Mouse (Mus musculus): ENCODE results near the gene Timm13. TPM values are rescaled to one million over a fixed set of nuclear protein-coding genes. Genes with fewer than 3 reads are reported as not detected.

Gene Timm13
- polyA plus RNA-seq, 1 experiment from 2014 or later: 338 TPM

DNA sequence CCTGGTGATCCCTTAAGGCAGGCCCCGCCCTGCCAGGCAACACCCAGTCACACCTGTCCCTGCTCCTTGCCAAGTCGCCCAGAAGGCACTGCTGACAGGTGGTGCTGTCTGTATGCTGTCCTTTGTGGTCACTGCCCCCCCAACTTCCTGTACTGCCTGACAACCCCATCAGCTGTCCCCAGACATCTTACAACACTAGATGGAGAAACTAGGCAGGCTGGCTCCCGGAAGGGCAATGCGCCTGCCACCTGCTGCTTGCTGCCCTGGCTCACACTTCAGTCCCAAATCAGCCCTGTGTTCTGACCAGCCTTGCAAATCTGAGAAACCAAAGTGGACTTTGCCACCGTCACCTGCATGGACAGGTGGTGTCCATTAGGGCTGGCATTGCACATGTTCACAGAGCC lies 13.5 kb upstream of the Timm13 start:
- Histone ChIP-seq H3K4me2 (ENCODE audit: low read length) (no peak overlapping the region), H3K4me3 (ENCODE audit: control insufficient read depth in 1 of 2, insufficient read depth in 1 of 2, low read depth in 1 of 2, low read length in 2 of 2) (no peak overlapping the region), H3K36me3 (ENCODE audit: control insufficient read depth, insufficient read depth, low read length) (peaks cover 38% of the 10 kb centered on the region), H3K27ac (replicated peaks in 1 of 2; ENCODE audit: control insufficient read depth in 1 of 2, insufficient read depth in 1 of 2, low read depth in 2 of 2, low read length in 2 of 2) (no peak overlapping the region), H3K9me3 (ENCODE audit: control insufficient read depth, low read length) (no peaks in the 10 kb centered on the region), H3K4me1 (ENCODE audit: control insufficient read depth in 2 of 2, insufficient read depth in 2 of 2, low read length in 2 of 2) (peaks cover 2 to 15% of the 10 kb centered on the region in 2 experiments), H3K27me3 (ENCODE audit: control insufficient read depth, insufficient read depth, low read length) (no peaks in the 10 kb centered on the region), H3K9ac (ENCODE audit: low read length) (no peak overlapping the region)
- WGBS: 88% methylated on average over 5 of the region's 5 CpGs
- no peak for ATAC-seq (ENCODE audit: insufficient number of reproducible peaks, insufficient read depth, low FRiP score, low read depth)

- Histone ChIP-seq H3K9ac (ENCODE audit: low read length) (no peak overlapping the region), H3K36me3 (ENCODE audit: control insufficient read depth, insufficient read depth, low read length) (peaks cover 46% of the 10 kb centered on the region), H3K4me1 (ENCODE audit: control insufficient read depth in 2 of 2, insufficient read depth in 2 of 2, low read length in 2 of 2) (peaks cover 2 to 15% of the 10 kb centered on the region in 2 experiments), H3K4me2 (ENCODE audit: low read length) (no peak overlapping the region), H3K9me3 (ENCODE audit: control insufficient read depth, low read length) (no peaks in the 10 kb centered on the region), H3K27ac (replicated peaks in 1 of 2; ENCODE audit: control insufficient read depth in 1 of 2, insufficient read depth in 1 of 2, low read depth in 2 of 2, low read length in 2 of 2) (no peak overlapping the region), H3K27me3 (ENCODE audit: control insufficient read depth, insufficient read depth, low read length) (no peaks in the 10 kb centered on the region), H3K4me3 (ENCODE audit: control insufficient read depth in 1 of 2, insufficient read depth in 1 of 2, low read depth in 1 of 2, low read length in 2 of 2) (no peak overlapping the region)
- 79% methylated on average over 7 of the region's 8 CpGs for WGBS
- no peak for ATAC-seq (ENCODE audit: insufficient number of reproducible peaks, insufficient read depth, low FRiP score, low read depth)
Observed at GRCm38 (mm10) chr10:80913364-80914011, 12.7 kb upstream of the Timm13 start.

DNA sequence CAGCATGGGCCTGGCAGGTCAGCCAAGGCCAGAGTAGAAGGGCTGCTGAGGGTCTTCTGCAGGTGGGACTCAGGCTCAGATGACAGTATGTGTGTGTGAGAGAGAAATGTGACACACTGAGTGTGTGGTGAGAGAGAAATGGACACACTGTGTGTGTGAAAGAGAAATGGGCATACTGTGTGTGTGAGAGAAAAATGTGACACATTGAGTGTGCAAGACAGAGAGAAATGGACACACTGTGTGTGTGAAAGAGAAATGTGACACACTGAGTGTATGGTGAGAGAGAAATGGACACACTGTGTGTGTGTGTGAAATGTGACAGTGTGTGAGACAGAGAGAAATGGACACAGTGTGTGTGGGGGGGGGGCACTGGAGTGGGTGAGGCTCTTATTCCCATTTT lies 11.1 kb upstream of the Timm13 start:
- H3K9ac ChIP-seq (ENCODE audit: low read length): no peak overlapping the region
- no peaks in the 10 kb centered on the region for H3K9me3 ChIP-seq (ENCODE audit: control insufficient read depth, low read length)
- H3K4me3 ChIP-seq (ENCODE audit: control insufficient read depth in 1 of 2, insufficient read depth in 1 of 2, low read depth in 1 of 2, low read length in 2 of 2): no peak overlapping the region
- no peaks in the 10 kb centered on the region for H3K27me3 ChIP-seq (ENCODE audit: control insufficient read depth, insufficient read depth, low read length)
- ATAC-seq (ENCODE audit: insufficient number of reproducible peaks, insufficient read depth, low FRiP score, low read depth): no peak
- H3K4me1 ChIP-seq (ENCODE audit: control insufficient read depth in 2 of 2, insufficient read depth in 2 of 2, low read length in 2 of 2): peaks cover 0 to 9% of the 10 kb centered on the region in 2 experiments; a peak in 1 of 4 replicates
- no peak overlapping the region for H3K27ac ChIP-seq (replicated peaks in 1 of 2; ENCODE audit: control insufficient read depth in 1 of 2, insufficient read depth in 1 of 2, low read depth in 2 of 2, low read length in 2 of 2)
- no peak overlapping the region for H3K4me2 ChIP-seq (ENCODE audit: low read length)
- H3K36me3 ChIP-seq (ENCODE audit: control insufficient read depth, insufficient read depth, low read length): peaks cover 61% of the 10 kb centered on the region

- ATAC-seq (ENCODE audit: insufficient number of reproducible peaks, insufficient read depth, low FRiP score, low read depth): no peak
Observed at GRCm38 (mm10) chr10:80911354-80911753, 10.6 kb upstream of the Timm13 start.

DNA sequence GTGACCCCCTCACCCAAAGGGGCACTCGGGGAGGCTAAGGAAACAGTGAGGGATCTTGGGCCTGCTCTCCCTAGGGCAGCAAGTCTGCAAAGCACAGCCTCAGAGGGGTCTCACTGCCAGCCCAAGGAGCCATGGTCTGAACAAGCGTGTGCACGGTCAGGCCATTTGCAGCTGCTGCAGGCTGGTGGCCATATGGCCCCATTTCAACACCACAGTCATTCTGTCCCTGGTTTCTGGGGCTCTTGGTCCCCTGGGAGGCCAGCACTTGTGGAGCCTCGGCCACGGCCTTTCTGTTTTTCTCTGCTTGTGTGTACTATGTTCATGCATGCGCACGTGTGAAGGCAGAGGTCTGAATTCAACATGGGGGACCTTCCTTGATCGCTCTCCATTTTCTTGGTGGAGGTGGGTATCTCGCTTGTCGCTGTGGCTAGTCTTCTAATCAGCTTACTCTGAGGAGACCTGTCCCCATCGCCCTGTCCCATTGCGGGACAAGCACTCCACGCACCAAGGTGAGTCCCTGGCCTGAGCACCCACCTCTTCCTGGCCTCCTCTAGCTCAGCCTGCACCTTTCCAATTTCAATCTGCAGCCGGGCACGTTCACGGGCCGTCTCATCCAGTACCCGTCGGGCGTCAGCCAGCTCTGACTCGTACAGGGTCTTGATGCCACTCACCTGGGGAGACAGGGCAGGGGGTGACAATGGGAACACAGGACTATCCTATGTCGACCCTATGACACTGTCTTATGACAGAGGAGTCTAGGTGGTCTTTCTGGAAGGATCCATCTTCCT lies 8.8 kb upstream of the Timm13 start:
- Histone ChIP-seq H3K4me1 (ENCODE audit: control insufficient read depth in 2 of 2, insufficient read depth in 2 of 2, low read length in 2 of 2) (no peaks in the 10 kb centered on the region), H3K9ac (ENCODE audit: low read length) (no peak overlapping the region), H3K36me3 (ENCODE audit: control insufficient read depth, insufficient read depth, low read length) (peaks cover 81% of the 10 kb centered on the region), H3K27ac (replicated peaks in 1 of 2; ENCODE audit: control insufficient read depth in 1 of 2, insufficient read depth in 1 of 2, low read depth in 2 of 2, low read length in 2 of 2) (no peak overlapping the region), H3K27me3 (ENCODE audit: control insufficient read depth, insufficient read depth, low read length) (no peaks in the 10 kb centered on the region), H3K9me3 (ENCODE audit: control insufficient read depth, low read length) (no peaks in the 10 kb centered on the region), H3K4me3 (ENCODE audit: control insufficient read depth in 1 of 2, insufficient read depth in 1 of 2, low read depth in 1 of 2, low read length in 2 of 2) (no peak overlapping the region), H3K4me2 (ENCODE audit: low read length) (no peak overlapping the region)
- WGBS: 95% methylated on average over 22 of the region's 22 CpGs
- no peak for ATAC-seq (ENCODE audit: insufficient number of reproducible peaks, insufficient read depth, low FRiP score, low read depth)

More at GRCm38 (mm10) chr10:80911354-80911753, 10.6 kb upstream of the Timm13 start:
- peaks cover 63% of the 10 kb centered on the region for H3K36me3 ChIP-seq (ENCODE audit: control insufficient read depth, insufficient read depth, low read length)
- H3K27me3 ChIP-seq (ENCODE audit: control insufficient read depth, insufficient read depth, low read length): no peaks in the 10 kb centered on the region
- H3K4me1 ChIP-seq (ENCODE audit: control insufficient read depth in 2 of 2, insufficient read depth in 2 of 2, low read length in 2 of 2): peaks cover 0 to 7% of the 10 kb centered on the region in 2 experiments; a peak in 1 of 4 replicates
- H3K4me3 ChIP-seq (ENCODE audit: control insufficient read depth in 1 of 2, insufficient read depth in 1 of 2, low read depth in 1 of 2, low read length in 2 of 2): no peak overlapping the region
- H3K27ac ChIP-seq (replicated peaks in 1 of 2; ENCODE audit: control insufficient read depth in 1 of 2, insufficient read depth in 1 of 2, low read depth in 2 of 2, low read length in 2 of 2): no peak overlapping the region
- no peaks in the 10 kb centered on the region for H3K9me3 ChIP-seq (ENCODE audit: control insufficient read depth, low read length)
- H3K4me2 ChIP-seq (ENCODE audit: low read length): no peak overlapping the region
- H3K9ac ChIP-seq (ENCODE audit: low read length): no peak overlapping the region
- 86% methylated on average over 4 of the region's 4 CpGs for WGBS

DNA sequence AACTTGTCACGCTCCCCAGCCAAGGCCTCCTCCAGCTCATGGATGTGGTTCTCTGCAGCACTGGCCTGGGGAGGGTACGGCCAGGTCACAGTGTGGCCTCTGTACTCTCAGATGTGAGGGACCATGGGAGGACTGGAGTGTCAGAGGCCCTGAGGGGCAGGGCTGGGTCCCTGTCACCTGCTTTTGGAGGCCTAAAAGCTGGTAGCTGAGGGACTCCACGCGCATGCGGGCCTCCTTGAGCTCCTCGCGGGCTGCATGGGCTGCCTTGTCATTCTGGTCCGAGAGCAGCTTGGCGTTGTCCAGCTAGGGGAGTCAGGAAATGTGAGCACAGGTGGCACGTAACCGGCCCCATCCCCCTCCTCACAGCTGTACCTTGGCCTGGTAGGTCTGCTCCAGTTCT lies 3.9 kb upstream of the Timm13 start:
- no peaks in the 10 kb centered on the region for H3K9me3 ChIP-seq (ENCODE audit: control insufficient read depth, low read length)
- no peaks in the 10 kb centered on the region for H3K27me3 ChIP-seq (ENCODE audit: control insufficient read depth, insufficient read depth, low read length)
- no peak overlapping the region for H3K4me3 ChIP-seq (ENCODE audit: control insufficient read depth in 1 of 2, insufficient read depth in 1 of 2, low read depth in 1 of 2, low read length in 2 of 2)
- H3K4me2 ChIP-seq (ENCODE audit: low read length): no peak overlapping the region
- ATAC-seq (ENCODE audit: insufficient number of reproducible peaks, insufficient read depth, low FRiP score, low read depth): no peak
- H3K36me3 ChIP-seq (ENCODE audit: control insufficient read depth, insufficient read depth, low read length): peaks cover 80% of the 10 kb centered on the region
- no peak overlapping the region; the same call in 1 of the 2 replicates for H3K9ac ChIP-seq (ENCODE audit: low read length)
- 88% methylated on average over 11 of the region's 11 CpGs for WGBS
- no peak overlapping the region for H3K27ac ChIP-seq (replicated peaks in 1 of 2; ENCODE audit: control insufficient read depth in 1 of 2, insufficient read depth in 1 of 2, low read depth in 2 of 2, low read length in 2 of 2)
- H3K4me1 ChIP-seq (ENCODE audit: control insufficient read depth in 2 of 2, insufficient read depth in 2 of 2, low read length in 2 of 2): peaks cover 3 to 10% of the 10 kb centered on the region in 2 experiments

DNA sequence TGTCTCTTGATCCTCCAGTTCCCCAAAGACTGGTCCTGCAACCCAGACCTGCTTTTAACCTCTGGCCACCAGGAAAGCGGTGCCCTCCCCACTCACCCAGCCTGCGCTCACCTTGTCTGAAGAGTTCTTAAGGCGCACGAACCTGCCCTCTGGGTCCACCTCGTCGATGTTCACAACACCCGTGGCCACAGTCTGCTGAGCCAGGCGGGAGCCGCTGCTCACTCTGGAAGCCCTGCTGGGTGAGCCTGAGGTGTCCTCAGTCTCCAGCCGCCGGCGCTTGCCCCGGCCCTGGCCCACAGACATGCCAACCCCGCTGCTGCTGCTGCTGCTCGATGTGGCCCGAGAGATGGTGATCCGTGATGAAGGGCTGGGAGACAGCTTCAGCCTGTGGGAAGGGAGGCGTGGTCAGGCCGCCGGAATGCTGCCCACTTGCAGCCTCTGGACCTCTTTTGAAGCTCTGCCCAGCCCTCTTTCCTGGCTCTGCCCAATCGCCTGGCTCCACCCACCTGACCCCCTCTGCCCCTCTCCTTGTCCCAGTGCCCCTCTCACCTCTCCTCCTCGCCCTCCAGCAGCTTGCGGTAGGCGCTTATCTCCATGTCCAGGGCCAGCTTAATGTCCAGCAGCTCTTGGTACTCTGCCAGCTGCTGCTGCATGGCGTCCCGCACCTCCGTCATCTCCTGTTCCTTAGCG lies 3.4 kb upstream of the Timm13 start:
- 0 out of 4 replicates have a peak overlapping the region, but pooled peaks of 1 of the 2 experiments have one; percentile 19 for H3K27ac ChIP-seq (replicated peaks in 1 of 2; ENCODE audit: control insufficient read depth in 1 of 2, insufficient read depth in 1 of 2, low read depth in 2 of 2, low read length in 2 of 2)
- no peak for ATAC-seq (ENCODE audit: insufficient number of reproducible peaks, insufficient read depth, low FRiP score, low read depth)
- H3K9me3 ChIP-seq (ENCODE audit: control insufficient read depth, low read length): no peaks in the 10 kb centered on the region
- no peaks in the 10 kb centered on the region for H3K27me3 ChIP-seq (ENCODE audit: control insufficient read depth, insufficient read depth, low read length)
- peaks cover 6 to 16% of the 10 kb centered on the region in 2 experiments for H3K4me1 ChIP-seq (ENCODE audit: control insufficient read depth in 2 of 2, insufficient read depth in 2 of 2, low read length in 2 of 2)
- WGBS: 70% methylated on average over 28 of the region's 28 CpGs
- H3K36me3 ChIP-seq (ENCODE audit: control insufficient read depth, insufficient read depth, low read length): peaks cover 80% of the 10 kb centered on the region
- H3K4me3 ChIP-seq (ENCODE audit: control insufficient read depth in 1 of 2, insufficient read depth in 1 of 2, low read depth in 1 of 2, low read length in 2 of 2): no peak overlapping the region
- no peak overlapping the region for H3K4me2 ChIP-seq (ENCODE audit: low read length)
- no peak overlapping the region for H3K9ac ChIP-seq (ENCODE audit: low read length)
